Mouse (Mus musculus): ENCODE data around the gene St5. TPM values are rescaled to one million over a fixed set of nuclear protein-coding genes. Genes with fewer than 3 reads are reported as not detected.

The St5 gene
- total RNA-seq (2021): 10 to 100 TPM; 45.5 to 47.6 TPM
- long read RNA-seq, experiment 1, full-length matches to known transcripts: 14 of 56 reads
- long read RNA-seq, experiment 1, partial matches to known transcripts: 18 of 56 reads
- long read RNA-seq, experiment 1, other reads (novel, unspliced or antisense): 24 of 56 reads
- long read RNA-seq, experiment 2, full-length matches to known transcripts: 19 of 62 reads
- long read RNA-seq, experiment 2, partial matches to known transcripts: 19 of 62 reads
- long read RNA-seq, experiment 2, other reads (novel, unspliced or antisense): 24 of 62 reads

GRCm38 (mm10) chr7:109703190-109704015 is at the start of gene St5, which contains the start of gene Akip1:
TSS of gene St5 (minus strand) at chr7:109703605.
TSS of gene Akip1 (plus strand) at chr7:109703690.
- DNase-seq (ENCODE audit: low spot score in 2 of 2): peak; percentile 96 to 98

GRCm38 (mm10) chr7:109752008-109752925 is 48.9 kb upstream of the St5 start, which contains the start of gene Tmem9b:
TSS of gene Tmem9b (minus strand) at chr7:109752875.
- DNase-seq (ENCODE audit: low spot score in 2 of 2): peak; percentile 78 to 82

- DNase-seq (ENCODE audit: low spot score in 2 of 2): no peak
These were observed 48.1 kb upstream of the St5 start for GRCm38 (mm10) chr7:109751427-109752007.

GRCm38 (mm10) chr7:109747747-109748146 is 44.3 kb upstream of the St5 start:
- DNase-seq (ENCODE audit: low spot score in 2 of 2): no peak

DNA sequence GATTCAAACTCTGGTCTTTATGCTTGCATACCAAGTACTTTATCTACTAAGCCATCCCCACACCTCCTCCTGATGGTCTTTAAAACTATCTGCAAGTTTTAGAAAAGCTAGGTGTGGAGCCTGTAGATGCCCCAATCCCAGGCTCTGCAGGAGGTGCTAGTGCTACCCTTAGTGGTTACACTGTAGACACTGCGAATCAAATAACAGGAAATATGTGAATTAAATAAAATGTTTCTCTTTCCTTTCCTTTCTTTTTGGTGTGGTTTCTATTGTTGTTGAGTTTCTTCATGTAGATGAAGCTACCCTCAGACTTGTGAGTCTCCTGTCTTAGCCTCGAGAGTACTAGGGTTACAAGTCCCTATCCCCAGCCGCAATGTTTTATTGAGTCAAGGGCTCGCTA is 38.3 kb upstream of the St5 start:
- DNase-seq (ENCODE audit: low spot score in 2 of 2): no peak

DNA sequence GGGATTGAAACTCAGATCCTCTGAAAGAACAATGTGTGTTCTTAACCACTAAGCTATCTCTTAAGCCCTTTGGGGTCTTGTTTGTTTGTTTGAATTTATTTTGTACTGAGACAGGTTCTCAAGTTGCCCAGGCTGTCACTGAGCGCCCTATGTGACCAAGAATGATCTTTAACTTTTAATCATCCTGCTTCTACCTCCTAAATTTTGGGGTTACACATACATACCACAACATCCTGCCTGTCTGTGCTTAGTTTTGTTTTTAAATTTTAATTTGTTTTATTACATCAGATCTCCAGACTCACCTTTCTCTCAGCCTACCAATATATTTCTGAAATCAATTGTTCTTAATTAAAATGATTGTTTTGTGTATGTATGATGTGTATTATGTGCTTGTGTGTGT is 37.7 kb upstream of the St5 start:
- no peak for DNase-seq (ENCODE audit: low spot score in 2 of 2)

DNA sequence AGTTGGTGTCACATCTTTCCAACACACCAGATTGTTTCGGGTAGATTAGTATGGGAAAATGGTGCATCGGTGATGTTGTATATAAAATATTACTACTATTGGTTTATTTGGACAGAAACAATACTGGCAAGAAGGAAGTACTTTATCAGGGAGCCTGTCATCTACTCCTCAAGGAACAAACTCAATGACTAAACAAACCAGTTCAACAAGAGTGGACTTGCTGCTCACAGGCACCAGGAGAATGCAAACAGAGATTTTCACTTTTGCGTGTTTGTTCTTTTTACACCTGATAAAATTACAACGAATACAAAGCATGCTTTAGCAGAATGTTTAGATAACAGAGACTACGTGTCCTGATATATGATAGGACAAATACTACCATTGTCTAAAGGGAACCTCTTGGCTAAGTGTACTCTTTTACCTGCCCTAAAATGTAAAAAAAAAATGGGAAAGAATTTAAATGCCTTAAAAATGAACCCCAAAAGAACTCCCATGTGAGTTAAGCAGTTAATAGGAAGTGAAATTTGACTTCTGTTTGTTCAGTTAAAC is 36.5 kb upstream of the St5 start:
- no peak for DNase-seq (ENCODE audit: low spot score in 2 of 2)

GRCm38 (mm10) chr7:109734806-109735205 is 31.4 kb upstream of the St5 start:
- DNase-seq (ENCODE audit: low spot score in 2 of 2): no peak

- no peak for DNase-seq (ENCODE audit: low spot score in 2 of 2)
These were observed 28.2 kb upstream of the St5 start, which contains the start of gene Ascl3 for GRCm38 (mm10) chr7:109731626-109732025. TSS of gene Ascl3 (minus strand) at chr7:109731726.

GRCm38 (mm10) chr7:109723697-109724096 is 20.3 kb upstream of the St5 start, which contains the start of gene BC051019:
TSS of gene BC051019 (minus strand) at chr7:109723850.
- DNase-seq (ENCODE audit: low spot score in 2 of 2): no peak

DNA sequence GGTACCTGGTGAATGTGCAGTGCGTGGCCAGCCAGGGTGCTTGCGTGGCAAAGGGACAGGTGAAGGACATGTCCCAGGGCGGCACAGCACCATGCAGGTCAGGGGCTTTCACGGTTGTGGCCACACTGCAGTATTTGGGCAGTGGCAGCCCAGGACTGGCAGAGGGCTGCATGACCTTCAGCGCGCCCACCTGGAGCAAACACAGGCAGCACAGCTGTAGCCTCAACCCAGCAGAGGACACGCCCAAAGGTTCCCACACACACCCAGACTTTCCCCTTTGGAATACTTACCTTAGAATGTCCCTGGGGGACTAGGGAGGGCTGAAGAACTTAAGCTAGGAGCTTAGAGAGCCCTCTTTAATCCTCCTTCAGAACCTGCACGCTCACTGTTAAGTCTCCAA is 19.7 kb upstream of the St5 start:
- no peak for DNase-seq (ENCODE audit: low spot score in 2 of 2)

GRCm38 (mm10) chr7:109722618-109723017 is 19.2 kb upstream of the St5 start:
- DNase-seq (ENCODE audit: low spot score in 2 of 2): no peak

DNA sequence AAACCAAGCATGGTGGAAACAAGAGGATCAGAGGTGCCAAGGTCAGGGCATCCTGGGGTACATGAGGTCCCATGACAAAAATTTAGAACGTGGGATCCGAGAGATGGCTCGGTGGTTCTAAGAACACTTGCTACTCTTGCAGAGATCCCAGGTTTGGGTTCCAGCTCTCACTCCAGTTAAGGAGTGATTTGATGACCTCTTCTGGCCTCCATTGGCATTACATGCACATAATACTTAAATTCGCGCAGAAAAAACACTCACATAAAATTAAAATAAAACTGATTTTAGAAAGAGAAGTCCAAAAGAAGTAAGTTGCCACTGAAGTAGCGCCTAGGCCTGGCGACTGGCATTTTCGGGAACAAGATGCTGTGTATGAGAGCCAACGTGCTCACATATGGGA is 15.9 kb upstream of the St5 start:
- DNase-seq (ENCODE audit: low spot score in 2 of 2): peak in 1 of 2 experiments; percentile 35

- DNase-seq (ENCODE audit: low spot score in 2 of 2): no peak
These were observed 10.1 kb upstream of the St5 start for GRCm38 (mm10) chr7:109713434-109713982.

DNA sequence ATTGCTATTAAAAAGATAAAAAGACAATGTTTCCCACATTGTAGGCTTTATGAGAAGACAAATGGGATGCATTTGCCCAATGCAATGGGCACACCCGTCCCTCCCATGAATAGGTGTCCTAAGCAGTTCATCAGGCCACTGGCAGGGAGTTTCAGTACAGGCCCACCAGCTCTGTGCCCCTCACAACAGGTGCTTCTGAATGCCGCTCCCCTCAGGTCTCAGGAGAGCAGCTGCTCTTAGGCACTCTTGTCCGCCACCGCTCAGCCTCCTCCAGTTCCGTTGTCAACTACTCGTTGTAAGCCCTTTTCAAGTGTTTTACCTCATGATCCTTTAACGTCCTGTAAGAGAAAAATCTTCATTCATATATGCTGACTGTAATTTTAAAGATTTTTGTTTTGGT is 8.8 kb upstream of the St5 start:
- DNase-seq (ENCODE audit: low spot score in 2 of 2): no peak

DNA sequence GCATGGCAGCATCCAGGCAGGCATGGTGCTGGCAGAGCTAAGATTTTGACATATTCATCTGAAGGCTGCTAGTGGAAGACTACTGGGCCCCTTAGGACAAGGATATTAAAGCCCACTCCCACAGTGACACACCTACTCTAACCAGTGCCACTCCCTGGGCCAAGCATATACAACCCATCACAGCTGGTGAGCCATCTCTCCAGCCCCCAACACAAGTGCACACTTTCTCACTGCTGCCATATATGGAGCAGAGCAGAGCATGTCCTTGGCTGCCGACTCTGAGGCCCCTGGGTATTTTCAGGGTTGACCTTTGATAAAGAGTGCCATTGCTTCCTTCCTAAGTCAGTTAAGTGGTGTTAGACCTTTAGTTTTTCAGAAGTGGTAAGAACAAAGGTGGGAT is 6.7 kb upstream of the St5 start:
- no peak for DNase-seq (ENCODE audit: low spot score in 2 of 2)

GRCm38 (mm10) chr7:109708961-109709382 is 5.6 kb upstream of the St5 start:
- DNase-seq (ENCODE audit: low spot score in 2 of 2): peak in 1 of 2 experiments; percentile 66

GRCm38 (mm10) chr7:109707023-109707785 is 3.8 kb upstream of the St5 start:
- DNase-seq (ENCODE audit: low spot score in 2 of 2): no peak

- no peak for DNase-seq (ENCODE audit: low spot score in 2 of 2)
These were observed 1.1 kb upstream of the St5 start for GRCm38 (mm10) chr7:109704461-109704860.
